Mouse (Mus musculus) CD8-positive naive resting alpha-beta T cell, adult 2 months (primary cell): ENCODE results near the gene Psmd6.
A peak's percentile ranks its signal among the peaks of the same experiment; 100 is the strongest.

Experiments used
- DNase-seq, 2 experiments: peaks; one replicate each; pipeline ENCODE4 v3.0.0; 2022; ENCODE audit warnings: low read depth in 2 of 2, low spot score in 2 of 2

Gene Psmd6

GRCm38 (mm10) chr14:14120230-14121096 is at the start of gene Psmd6:
TSS of gene Psmd6 (minus strand) at chr14:14120984.
- peak; percentile 91 to 92 for DNase-seq

GRCm38 (mm10) chr14:14110710-14111109 is 10.1 kb downstream of the Psmd6 start:
- no peak for DNase-seq

GRCm38 (mm10) chr14:14104930-14105318 is 15.9 kb downstream of the Psmd6 start:
- no peak for DNase-seq

- no peak for DNase-seq
Observed at GRCm38 (mm10) chr14:14104213-14104929, 16.4 kb downstream of the Psmd6 start.

- DNase-seq: no peak
Observed at GRCm38 (mm10) chr14:14101296-14101695, 19.5 kb downstream of the Psmd6 start.

GRCm38 (mm10) chr14:14100773-14101280 is 20.0 kb downstream of the Psmd6 start:
- DNase-seq: no peak

- DNase-seq: peak; percentile 86 to 90
Observed at GRCm38 (mm10) chr14:14098330-14098980, 22.3 kb downstream of the Psmd6 start.

GRCm38 (mm10) chr14:14090571-14090970 is 30.2 kb downstream of the Psmd6 start:
- no peak for DNase-seq

- DNase-seq: peak in 1 of 2 experiments; percentile 15
Observed at GRCm38 (mm10) chr14:14088016-14088791, 32.6 kb downstream of the Psmd6 start.

GRCm38 (mm10) chr14:14087348-14087747 is 33.4 kb downstream of the Psmd6 start:
- DNase-seq: no peak

GRCm38 (mm10) chr14:14086711-14087263 is 34.0 kb downstream of the Psmd6 start:
- no peak for DNase-seq

GRCm38 (mm10) chr14:14083811-14084210 is 37.0 kb downstream of the Psmd6 start:
- no peak for DNase-seq

- no peak for DNase-seq
Observed at GRCm38 (mm10) chr14:14080604-14081194, 40.1 kb downstream of the Psmd6 start.

GRCm38 (mm10) chr14:14071456-14071855 is 49.3 kb downstream of the Psmd6 start:
- DNase-seq: no peak

- DNase-seq: no peak
Observed at GRCm38 (mm10) chr14:14070541-14071315, 50.1 kb downstream of the Psmd6 start.

GRCm38 (mm10) chr14:14068553-14068952 is 52.2 kb downstream of the Psmd6 start:
- DNase-seq: peak in 1 of 2 experiments; percentile 14

GRCm38 (mm10) chr14:14067648-14068472 is 52.9 kb downstream of the Psmd6 start:
- peak; percentile 46 to 72 for DNase-seq

GRCm38 (mm10) chr14:14066241-14066640 is 54.5 kb downstream of the Psmd6 start:
- no peak for DNase-seq
